Mouse (Mus musculus) erythroblast, embryonic 14.5 days (primary cell): ENCODE measurements around the gene Unc79.

ENCODE experiments used
- GATA1 ChIP-seq: IDR thresholded peaks from 2 replicates; pipeline ENCODE4 v1.6.1; 2012; ENCODE audit warnings: low read length, inconsistent platforms, mixed read lengths
- TAL1 ChIP-seq: IDR thresholded peaks from 3 replicates; pipeline ENCODE4 v1.6.1; 2012; ENCODE audit warnings: low read length, inconsistent platforms, mixed read lengths

DNA sequence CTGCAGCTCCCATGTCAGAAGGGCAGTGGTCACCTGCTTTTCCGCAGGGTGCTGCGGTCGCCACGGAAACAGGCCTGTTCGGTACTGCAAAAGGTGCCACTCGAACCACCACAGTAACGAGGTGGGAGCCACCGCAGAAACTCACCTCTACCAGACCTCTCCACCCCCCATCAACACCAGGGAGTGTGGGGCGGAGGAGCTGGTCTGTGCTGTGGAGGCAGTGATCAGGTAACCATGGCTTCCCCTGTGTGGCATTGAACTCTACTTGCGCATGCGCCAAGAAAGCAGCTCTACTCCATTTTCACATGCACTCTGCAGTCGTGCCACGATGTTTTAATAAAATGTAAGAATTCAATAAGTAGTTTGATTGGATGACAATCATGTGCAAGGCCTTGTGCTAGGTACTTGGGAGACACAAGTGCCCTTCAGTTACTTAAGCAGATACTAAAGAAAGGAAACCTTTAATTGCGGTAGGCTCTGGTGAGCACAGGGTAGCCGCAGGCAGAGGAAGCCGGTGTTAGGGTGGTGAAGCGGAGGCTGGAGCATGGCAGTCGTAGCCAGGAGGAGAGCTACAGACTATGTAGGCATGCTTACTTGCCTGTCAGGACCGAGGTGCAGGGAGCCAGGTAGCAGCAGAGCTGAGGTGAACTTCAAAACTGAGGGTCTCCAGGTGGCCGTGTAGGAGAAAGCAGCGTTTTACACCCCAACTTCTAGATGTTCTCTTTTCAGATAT is 110.8 kb downstream of the Unc79 start:
- no peak for TF ChIP-seq GATA1
- no peak for TF ChIP-seq TAL1
